Mouse (Mus musculus) embryonic facial prominence, embryonic 13.5 days (tissue): Measurements from ENCODE around the gene Lama4. TPM values are rescaled to one million over a fixed set of nuclear protein-coding genes. Genes with fewer than 3 reads are reported as not detected.

Experiments used
- ATAC-seq: fragments of 200-750 bp; cut with Nextera tagmentation; 2 replicates; pipeline ENCODE4 v1.8.0; 2017; ENCODE audit warnings: low read depth; ENCODE audit not compliant: insufficient number of reproducible peaks, insufficient read depth, low FRiP score, low TSS enrichment
- H3K27ac ChIP-seq: fragments of 300-500 bp; sonication (generic); 2 replicates; pipeline ENCODE4 v1.5.1; 2015; ENCODE audit warnings: moderate library complexity, mild to moderate bottlenecking, inconsistent platforms
- H3K27me3 ChIP-seq: fragments of 300-500 bp; sonication (generic); 2 replicates; pipeline ENCODE4 v1.6.1; 2015; ENCODE audit warnings: mild to moderate bottlenecking, inconsistent platforms
- H3K36me3 ChIP-seq: fragments of 300-500 bp; sonication (generic); 2 replicates; pipeline ENCODE4 v1.6.1; 2015; ENCODE audit warnings: mild to moderate bottlenecking, inconsistent platforms
- H3K4me1 ChIP-seq: fragments of 300-500 bp; sonication (generic); 2 replicates; pipeline ENCODE4 v1.6.1; 2015; ENCODE audit warnings: inconsistent platforms
- H3K4me2 ChIP-seq: fragments of 300-500 bp; sonication (generic); 2 replicates; pipeline ENCODE4 v1.6.1; 2015; ENCODE audit warnings: moderate library complexity, mild to moderate bottlenecking, inconsistent platforms
- H3K4me3 ChIP-seq: fragments of 300-500 bp; sonication (generic); 2 replicates; pipeline ENCODE4 v1.5.1; 2015; ENCODE audit warnings: mild to moderate bottlenecking, inconsistent platforms
- H3K9ac ChIP-seq: fragments of 300-500 bp; sonication (generic); 2 replicates; pipeline ENCODE4 v1.6.1; 2015; ENCODE audit warnings: mild to moderate bottlenecking, inconsistent platforms
- H3K9me3 ChIP-seq: fragments of 300-500 bp; sonication (generic); 2 replicates; pipeline ENCODE4 v1.6.1; 2016; ENCODE audit warnings: inconsistent platforms
- WGBS: fragments of 180-500 bp; shearing (Covaris S2); methylation state at CpG from one replicate; pipeline ENCODE4 v1.1.7; 2015; ENCODE audit warnings: mixed read lengths; 5-methylcytosine and 5-hydroxymethylcytosine counted together
- polyA plus RNA-seq: library from polyadenylated mRNA; unstranded; fragments of >200 nt; fragmentation: Nextera tagmentation; extraction: Ambion mirVana; gene quantifications from 2 replicates; pipeline ENCODE4 v1.2.1, GENCODE M21; 2015

Gene Lama4
- polyA plus RNA-seq, 1 experiment from 2014 or later: 72.6 TPM

DNA sequence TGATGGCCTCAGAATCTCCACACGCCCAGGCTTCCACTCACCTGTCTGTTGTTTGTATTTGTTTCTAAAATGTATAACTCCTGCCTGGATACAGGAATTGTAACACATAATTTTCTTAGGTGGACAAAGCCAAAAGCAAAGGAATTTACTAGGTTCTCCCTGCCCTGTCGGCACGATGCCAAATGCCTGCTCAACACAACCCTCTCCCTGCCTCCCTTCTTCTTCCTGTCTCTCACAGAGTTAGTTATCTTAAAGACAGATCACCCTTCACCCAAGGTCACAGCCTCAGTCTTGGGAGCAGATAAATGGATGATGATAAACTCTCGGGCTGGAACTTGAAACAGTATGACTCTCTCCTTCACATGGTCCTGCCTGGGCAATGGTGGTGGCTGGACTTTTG, 35.6 kb downstream of the Lama4 start:
- H3K27ac ChIP-seq: no peak overlapping the region
- WGBS: 81% methylated on average over 4 of the region's 4 CpGs
- no peak overlapping the region for H3K9ac ChIP-seq
- H3K36me3 ChIP-seq: peaks cover 8% of the 10 kb centered on the region; the same call in 1 of the 2 replicates
- no peaks in the 10 kb centered on the region for H3K27me3 ChIP-seq
- H3K4me3 ChIP-seq: no peak overlapping the region
- peaks cover 8% of the 10 kb centered on the region for H3K4me1 ChIP-seq
- no peak for ATAC-seq
- H3K4me2 ChIP-seq: no peak overlapping the region
- no peaks in the 10 kb centered on the region for H3K9me3 ChIP-seq

DNA sequence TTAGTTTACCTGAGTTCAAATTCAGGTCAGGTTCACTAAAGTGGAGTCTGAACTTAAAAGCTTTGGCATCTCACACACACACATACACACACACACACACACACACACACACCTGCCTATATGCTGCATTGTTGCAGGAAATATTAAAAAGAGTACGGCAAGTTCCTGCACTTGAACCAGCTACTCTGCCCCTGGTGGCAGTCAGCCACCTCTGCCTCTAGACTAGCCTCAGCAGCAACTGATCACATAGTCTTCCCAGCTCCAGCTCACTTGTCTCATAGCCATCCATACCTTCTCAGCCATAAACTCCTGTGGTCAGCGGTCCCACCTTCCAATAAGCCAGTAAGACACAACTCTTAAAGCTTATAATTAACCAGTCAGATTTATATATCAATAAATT, 37.2 kb downstream of the Lama4 start:
- Histone ChIP-seq H3K4me3 (no peak overlapping the region), H3K27me3 (no peaks in the 10 kb centered on the region), H3K9ac (no peak overlapping the region), H3K36me3 (peaks cover 17% of the 10 kb centered on the region), H3K9me3 (no peaks in the 10 kb centered on the region), H3K4me2 (no peak overlapping the region), H3K4me1 (peaks cover 9% of the 10 kb centered on the region), H3K27ac (no peak overlapping the region)
- 82% methylated on average over 2 of the region's 2 CpGs for WGBS
- ATAC-seq: no peak

DNA sequence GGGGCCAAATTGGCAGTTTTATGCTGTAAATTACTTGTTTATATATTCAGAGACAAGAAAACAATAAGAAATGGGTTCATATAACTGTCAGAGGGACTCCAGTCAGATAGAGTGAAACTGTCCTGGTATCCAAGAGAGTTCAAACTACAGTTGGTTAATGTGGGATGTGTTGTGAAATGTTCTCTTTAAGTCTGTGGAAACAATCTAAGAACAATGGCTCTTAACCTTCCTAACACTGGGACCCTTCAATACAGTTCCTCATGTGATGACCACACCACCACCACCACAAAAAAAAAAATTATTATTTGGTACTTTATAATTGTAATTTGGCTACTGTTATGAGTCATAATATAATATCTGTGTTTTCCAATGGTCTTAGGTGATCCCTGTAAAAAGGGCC, 38.2 kb downstream of the Lama4 start:
- Histone ChIP-seq H3K4me3 (no peak overlapping the region), H3K4me1 (peaks cover 9% of the 10 kb centered on the region), H3K9me3 (no peaks in the 10 kb centered on the region), H3K36me3 (peaks cover 26% of the 10 kb centered on the region), H3K4me2 (no peak overlapping the region), H3K27ac (no peak overlapping the region), H3K27me3 (no peaks in the 10 kb centered on the region), H3K9ac (no peak overlapping the region)
- ATAC-seq: no peak

DNA sequence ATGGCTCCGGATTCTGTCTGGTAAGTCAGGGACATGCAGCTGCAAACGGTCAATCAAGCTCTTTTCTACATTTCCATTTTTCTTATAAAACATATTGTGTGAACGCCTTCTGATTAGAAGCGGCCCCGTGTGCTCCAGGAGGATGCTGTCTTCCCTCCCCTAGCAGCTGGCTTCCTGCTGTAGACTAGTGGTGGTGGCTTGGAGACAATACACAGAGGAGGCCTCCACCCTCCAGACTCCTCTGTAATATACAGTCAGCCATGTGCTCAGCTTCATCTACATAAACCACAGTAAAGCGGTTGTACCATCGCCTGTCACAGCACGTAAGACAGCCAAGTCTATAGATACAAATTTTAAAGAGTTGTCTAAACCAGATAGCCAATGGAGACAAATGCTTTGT, 40.2 kb downstream of the Lama4 start:
- Histone ChIP-seq H3K4me3 (no peak overlapping the region), H3K27ac (peak overlapping the region; percentile 28; the same call in 1 of the 2 replicates), H3K9me3 (no peaks in the 10 kb centered on the region), H3K4me1 (peaks cover 12% of the 10 kb centered on the region), H3K4me2 (no peak overlapping the region), H3K36me3 (peaks cover 31% of the 10 kb centered on the region), H3K9ac (no peak overlapping the region), H3K27me3 (no peaks in the 10 kb centered on the region)
- ATAC-seq: no peak
- 75% methylated on average over 8 of the region's 8 CpGs for WGBS

DNA sequence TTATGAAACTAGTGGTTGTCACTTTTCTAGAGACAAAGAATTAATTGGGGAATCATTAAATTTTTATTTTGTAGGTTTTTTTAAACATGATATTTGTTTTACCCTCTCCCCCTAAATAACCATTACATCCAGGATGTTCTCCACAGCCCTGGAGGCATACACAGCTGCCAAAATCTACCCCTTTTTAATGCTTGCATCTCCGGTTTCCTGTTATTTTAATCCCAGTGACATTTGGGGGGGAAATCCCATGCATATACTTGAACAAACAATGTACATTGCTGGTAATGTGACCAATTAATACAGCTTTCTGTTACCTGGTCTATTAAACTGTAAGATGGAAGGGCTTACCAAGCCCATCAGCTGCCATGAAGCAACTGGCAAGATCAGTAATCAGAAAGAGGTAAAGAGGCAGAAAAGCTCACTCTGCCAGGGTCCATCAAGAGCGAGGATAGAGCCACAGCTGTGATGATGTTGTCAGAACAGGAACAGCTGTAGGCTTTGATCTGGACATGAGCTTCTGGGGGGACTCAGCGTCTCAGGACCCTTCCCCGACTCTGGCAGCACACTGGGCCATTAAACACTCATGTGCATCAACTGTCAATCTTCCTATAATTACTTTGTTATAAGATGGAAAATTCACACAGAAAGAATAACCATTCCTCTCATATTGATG, 41.3 kb downstream of the Lama4 start:
- WGBS: 44% methylated on average over 4 of the region's 4 CpGs
- no peak overlapping the region for H3K27ac ChIP-seq
- ATAC-seq: no peak
- H3K4me3 ChIP-seq: no peak overlapping the region
- H3K9me3 ChIP-seq: no peaks in the 10 kb centered on the region
- no peak overlapping the region for H3K4me2 ChIP-seq
- H3K9ac ChIP-seq: no peak overlapping the region
- peaks cover 42% of the 10 kb centered on the region for H3K36me3 ChIP-seq
- peaks cover 12% of the 10 kb centered on the region for H3K4me1 ChIP-seq
- H3K27me3 ChIP-seq: no peaks in the 10 kb centered on the region

DNA sequence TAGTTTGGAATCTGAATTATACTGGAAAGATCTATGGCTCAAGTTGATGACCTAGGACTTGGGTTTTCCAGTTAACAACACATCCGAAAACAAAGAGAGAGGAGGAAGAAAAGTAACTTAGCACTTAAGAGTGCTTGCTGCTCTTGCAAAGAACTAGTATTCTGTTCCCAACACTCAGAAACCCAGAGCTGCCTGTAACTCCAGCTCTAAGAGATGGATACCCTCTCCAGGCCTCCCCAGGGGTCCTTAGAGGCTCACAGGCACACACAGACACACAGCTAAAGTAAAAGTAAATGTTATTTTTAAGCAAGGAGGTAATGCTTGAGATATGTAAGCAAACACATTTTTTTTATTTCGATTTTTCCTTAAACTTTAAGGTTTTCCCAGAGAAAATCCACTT, 49.5 kb downstream of the Lama4 start:
- H3K36me3 ChIP-seq: peaks cover 55% of the 10 kb centered on the region
- ATAC-seq: no peak
- 75% methylated on average over 2 of the region's 2 CpGs for WGBS

DNA sequence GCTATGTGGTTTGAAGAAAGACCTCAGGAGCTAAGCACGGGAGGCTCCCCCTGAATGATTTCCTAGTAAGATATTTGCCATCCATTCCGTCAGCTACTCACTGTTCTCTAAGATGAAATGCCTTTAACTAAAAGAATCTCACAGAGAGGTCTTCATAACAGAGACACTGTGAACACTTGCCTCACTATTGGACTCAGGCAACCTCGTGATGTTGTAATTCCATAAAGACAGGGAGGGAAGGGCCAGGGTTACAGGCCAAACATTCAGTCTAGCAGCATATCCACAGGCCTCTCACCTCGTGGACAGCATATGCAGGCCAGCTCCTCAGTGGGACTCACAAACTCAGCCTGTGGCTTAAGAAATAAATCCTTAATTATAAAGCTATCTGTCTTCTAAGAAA, 52.7 kb downstream of the Lama4 start:
- H3K9ac ChIP-seq: no peak overlapping the region
- H3K4me1 ChIP-seq: no peaks in the 10 kb centered on the region
- H3K9me3 ChIP-seq: no peaks in the 10 kb centered on the region
- H3K4me2 ChIP-seq: no peak overlapping the region
- no peak overlapping the region for H3K27ac ChIP-seq
- H3K4me3 ChIP-seq: no peak overlapping the region
- peaks cover 37% of the 10 kb centered on the region for H3K36me3 ChIP-seq
- no peaks in the 10 kb centered on the region for H3K27me3 ChIP-seq
- no peak for ATAC-seq
- 74% methylated on average over 4 of the region's 4 CpGs for WGBS

More for the DNA sequence above, 49.5 kb downstream of the Lama4 start:
- Histone ChIP-seq H3K9me3 (no peaks in the 10 kb centered on the region), H3K27ac (no peak overlapping the region), H3K9ac (no peak overlapping the region), H3K27me3 (no peaks in the 10 kb centered on the region), H3K4me1 (no peaks in the 10 kb centered on the region), H3K4me2 (no peak overlapping the region), H3K4me3 (no peak overlapping the region)

DNA sequence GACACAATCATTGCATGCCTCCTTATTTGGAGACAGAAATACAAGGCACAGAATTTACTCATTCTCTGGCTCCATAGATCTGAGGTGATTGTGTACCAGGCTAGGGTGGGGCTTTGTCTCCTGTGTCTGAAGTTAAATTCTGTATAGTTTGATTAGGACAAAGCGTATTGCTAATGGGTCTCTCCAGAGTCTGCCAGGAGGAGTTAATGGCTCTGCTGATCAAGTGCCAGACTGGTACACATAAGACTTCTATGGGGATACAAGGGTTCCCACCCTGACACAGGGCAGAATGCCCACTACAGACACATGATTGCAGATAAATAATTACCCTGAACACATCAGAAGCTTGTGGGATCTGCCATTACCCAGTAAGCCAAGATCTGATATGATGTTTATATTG, 53.3 kb downstream of the Lama4 start:
- no peaks in the 10 kb centered on the region for H3K27me3 ChIP-seq
- H3K4me1 ChIP-seq: no peaks in the 10 kb centered on the region
- 92% methylated on average over 1 of the region's 1 CpGs for WGBS
- H3K4me3 ChIP-seq: no peak overlapping the region
- H3K36me3 ChIP-seq: peaks cover 31% of the 10 kb centered on the region
- H3K9me3 ChIP-seq: no peaks in the 10 kb centered on the region
- H3K4me2 ChIP-seq: no peak overlapping the region
- no peak overlapping the region for H3K9ac ChIP-seq
- no peak overlapping the region for H3K27ac ChIP-seq
- ATAC-seq: no peak

DNA sequence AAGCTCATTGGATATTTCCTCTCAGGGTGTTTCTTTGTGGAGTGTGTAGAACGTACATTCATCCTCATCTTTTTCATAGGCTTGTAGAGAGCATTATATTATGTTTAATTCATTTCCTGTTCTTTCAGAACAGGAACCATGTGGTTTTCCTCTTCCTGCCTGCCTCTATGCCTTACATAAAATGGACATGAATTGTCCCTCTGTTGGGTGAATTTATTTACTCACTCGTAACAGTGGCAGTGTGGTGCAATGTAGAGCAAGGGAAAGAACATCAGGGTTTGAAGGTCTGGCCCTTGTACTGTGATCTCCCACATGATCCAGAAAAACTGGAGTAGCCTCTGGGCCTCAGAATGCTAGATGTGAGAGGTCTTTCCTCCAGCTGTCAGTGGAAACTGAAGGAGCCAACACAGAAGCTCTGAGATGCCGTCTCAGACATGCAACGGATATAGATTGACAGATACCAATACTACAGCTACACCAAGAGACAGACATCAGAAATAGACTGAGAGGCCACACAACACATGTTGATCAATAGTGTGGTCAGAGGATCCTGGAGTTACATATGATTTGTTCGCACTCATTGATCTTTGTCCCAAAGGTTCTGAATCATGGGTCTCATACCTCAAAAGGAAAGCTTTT, 58.4 kb downstream of the Lama4 start:
- WGBS: 76% methylated on average over 5 of the region's 5 CpGs
- no peak for ATAC-seq
- Histone ChIP-seq H3K4me1 (peaks cover 3% of the 10 kb centered on the region; the same call in 1 of the 2 replicates), H3K9ac (no peak overlapping the region), H3K4me2 (no peak overlapping the region), H3K36me3 (peaks cover 43% of the 10 kb centered on the region), H3K27ac (no peak overlapping the region), H3K27me3 (no peaks in the 10 kb centered on the region), H3K4me3 (no peak overlapping the region), H3K9me3 (no peaks in the 10 kb centered on the region)

DNA sequence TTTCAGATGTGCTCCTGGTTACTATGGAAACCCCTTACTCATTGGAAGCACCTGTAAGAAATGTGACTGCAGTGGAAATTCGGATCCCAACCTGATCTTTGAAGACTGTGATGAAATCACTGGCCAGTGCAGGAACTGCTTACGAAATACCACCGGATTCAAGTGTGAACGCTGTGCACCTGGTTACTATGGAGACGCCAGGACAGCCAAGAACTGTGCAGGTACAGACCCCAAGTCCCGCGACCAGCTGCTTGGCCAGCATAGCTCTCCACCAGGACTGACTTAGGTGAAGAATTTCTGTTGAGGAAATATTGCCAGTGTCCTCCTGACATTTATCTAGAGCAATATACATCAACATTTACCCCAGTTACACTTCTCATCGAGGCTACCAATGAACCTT, 61.2 kb downstream of the Lama4 start:
- no peak overlapping the region for H3K4me2 ChIP-seq
- H3K36me3 ChIP-seq: peaks cover 44% of the 10 kb centered on the region
- no peaks in the 10 kb centered on the region for H3K27me3 ChIP-seq
- H3K4me3 ChIP-seq: no peak overlapping the region
- H3K27ac ChIP-seq: no peak overlapping the region
- WGBS: 82% methylated on average over 8 of the region's 8 CpGs
- ATAC-seq: no peak
- no peaks in the 10 kb centered on the region for H3K9me3 ChIP-seq
- H3K9ac ChIP-seq: no peak overlapping the region
- peaks cover 18% of the 10 kb centered on the region for H3K4me1 ChIP-seq

DNA sequence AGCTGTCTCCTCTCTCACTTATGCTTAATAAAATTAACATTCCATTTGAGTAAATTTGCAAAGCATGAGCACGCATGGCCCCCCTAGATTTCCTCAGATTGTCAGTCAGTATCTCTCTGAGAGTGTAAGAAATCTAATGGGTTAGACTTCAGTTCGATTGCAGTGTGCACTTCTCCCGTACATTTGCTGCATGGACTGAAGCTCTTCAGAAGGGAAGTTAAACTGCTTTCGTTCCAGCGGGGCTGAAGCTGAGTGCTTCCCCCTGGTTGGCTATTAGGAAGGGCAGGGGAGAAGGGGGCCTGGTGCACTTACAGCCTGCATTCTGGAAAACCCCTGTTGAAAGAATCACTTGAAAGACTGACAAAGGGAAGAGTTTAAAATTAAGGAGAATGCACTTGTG, 61.7 kb downstream of the Lama4 start:
- Histone ChIP-seq H3K36me3 (peaks cover 48% of the 10 kb centered on the region), H3K4me3 (no peak overlapping the region), H3K27ac (no peak overlapping the region), H3K27me3 (no peaks in the 10 kb centered on the region), H3K4me2 (no peak overlapping the region), H3K9ac (no peak overlapping the region), H3K9me3 (no peaks in the 10 kb centered on the region), H3K4me1 (peaks cover 18% of the 10 kb centered on the region)
- ATAC-seq: no peak
- 67% methylated on average over 5 of the region's 5 CpGs for WGBS

DNA sequence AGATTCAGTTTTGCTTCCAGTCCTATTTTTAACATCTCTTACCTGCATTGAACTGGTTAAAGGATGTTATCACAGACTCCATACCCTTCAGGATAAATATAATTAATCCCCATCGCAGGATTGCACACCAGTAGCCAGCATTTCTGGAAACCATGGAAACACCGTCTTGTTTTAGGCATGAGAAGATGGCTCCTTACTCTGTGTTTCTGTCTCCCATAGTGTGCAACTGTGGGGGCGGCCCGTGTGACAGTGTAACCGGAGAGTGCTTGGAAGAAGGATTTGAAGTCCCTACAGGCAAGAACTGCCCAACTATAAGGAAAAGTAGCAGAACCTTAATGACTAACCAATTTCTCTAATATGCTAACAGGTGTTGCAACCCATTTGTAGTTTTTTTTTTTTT, 63.1 kb downstream of the Lama4 start:
- Histone ChIP-seq H3K4me1 (peaks cover 18% of the 10 kb centered on the region), H3K9me3 (no peaks in the 10 kb centered on the region), H3K4me2 (no peak overlapping the region), H3K27ac (no peak overlapping the region), H3K27me3 (no peaks in the 10 kb centered on the region), H3K36me3 (peaks cover 61% of the 10 kb centered on the region), H3K9ac (no peak overlapping the region), H3K4me3 (no peak overlapping the region)
- 63% methylated on average over 5 of the region's 5 CpGs for WGBS
- ATAC-seq: no peak
